Mouse (Mus musculus) kidney, embryonic 15.5 days (tissue): Measurements from ENCODE around the gene Babam2. TPM values are rescaled to one million over a fixed set of nuclear protein-coding genes. Genes with fewer than 3 reads are reported as not detected.

Source experiments
- ATAC-seq: fragments of 200-750 bp; cut with Nextera tagmentation; replicated peaks from 2 replicates; pipeline ENCODE4 v1.8.0; 2017; ENCODE audit warnings: moderate TSS enrichment; ENCODE audit not compliant: low FRiP score
- H3K27ac ChIP-seq: fragments of 300-500 bp; sonication (generic); 2 replicates; pipeline ENCODE4 v1.5.1; 2015; ENCODE audit warnings: mild to moderate bottlenecking, inconsistent platforms
- H3K27me3 ChIP-seq: fragments of 300-500 bp; sonication (generic); 2 replicates; pipeline ENCODE4 v1.6.1; 2015; ENCODE audit warnings: inconsistent platforms
- H3K36me3 ChIP-seq: fragments of 300-500 bp; sonication (generic); 2 replicates; pipeline ENCODE4 v1.6.1; 2015; ENCODE audit warnings: inconsistent platforms
- H3K4me1 ChIP-seq: fragments of 300-500 bp; sonication (generic); 2 replicates; pipeline ENCODE4 v1.6.1; 2015; ENCODE audit warnings: inconsistent platforms
- H3K4me2 ChIP-seq: fragments of 300-500 bp; sonication (generic); 2 replicates; pipeline ENCODE4 v1.6.1; 2015; ENCODE audit warnings: moderate library complexity, mild to moderate bottlenecking, inconsistent platforms
- H3K4me3 ChIP-seq: fragments of 300-500 bp; sonication (generic); replicated peaks from 2 replicates; pipeline ENCODE4 v1.5.1; 2015; ENCODE audit warnings: mild to moderate bottlenecking, inconsistent platforms
- H3K9ac ChIP-seq: fragments of 300-500 bp; sonication (generic); 2 replicates; pipeline ENCODE4 v1.6.1; 2015; ENCODE audit warnings: mild to moderate bottlenecking, inconsistent platforms
- H3K9me3 ChIP-seq: fragments of 300-500 bp; sonication (generic); replicated peaks from 2 replicates; pipeline ENCODE4 v1.6.1; 2016; ENCODE audit warnings: inconsistent platforms
- WGBS: fragments of 180-500 bp; shearing (Covaris S2); methylation state at CpG from one replicate; pipeline ENCODE4 v1.1.7; 2015; ENCODE audit warnings: mixed read lengths; 5-methylcytosine and 5-hydroxymethylcytosine counted together
- polyA plus RNA-seq: library from polyadenylated mRNA; unstranded; fragments of >200 nt; fragmentation: Nextera tagmentation; extraction: Ambion mirVana; gene quantifications from 2 replicates; pipeline ENCODE4 v1.2.1, GENCODE M21; 2015

The Babam2 gene
- polyA plus RNA-seq, 1 experiment from 2014 or later, result 83.2 TPM

- no peak overlapping the region for H3K4me2 ChIP-seq
- H3K4me3 ChIP-seq, result no peak overlapping the region
- ATAC-seq, result no peak
- H3K36me3 ChIP-seq, result no peaks in the 10 kb centered on the region
- H3K9me3 ChIP-seq, result no peaks in the 10 kb centered on the region
- no peak overlapping the region for H3K9ac ChIP-seq
- no peak overlapping the region for H3K27ac ChIP-seq
- H3K4me1 ChIP-seq, result 0 out of 2 replicates have a peak, but pooled peaks cover 13% of the 10 kb centered on the region
- WGBS, result 83% methylated on average over 6 of the region's 6 CpGs
- H3K27me3 ChIP-seq, result no peaks in the 10 kb centered on the region
Observed at GRCm38 (mm10) chr5:31933296-31933695, 235.8 kb downstream of the Babam2 start.

DNA sequence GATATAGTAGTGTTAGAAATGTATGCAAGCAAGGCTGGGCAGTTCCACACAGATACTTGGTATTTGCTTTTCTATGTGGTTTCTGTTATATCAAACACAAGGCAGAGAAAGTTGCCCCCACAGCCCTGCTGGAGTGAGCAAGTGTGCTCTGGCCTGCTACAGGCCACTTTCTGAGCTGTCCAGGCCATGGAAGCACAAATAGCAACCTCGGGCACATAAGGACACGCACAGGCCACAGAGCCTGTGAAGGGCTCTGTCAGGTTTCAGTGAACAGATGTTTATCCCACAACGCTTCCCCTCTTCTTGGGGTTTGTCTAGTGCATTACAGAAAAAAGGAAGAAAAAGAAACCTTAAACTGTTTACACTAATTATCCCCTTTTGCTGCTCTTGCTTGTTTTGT is 236.9 kb downstream of the Babam2 start:
- H3K4me2 ChIP-seq, result no peak overlapping the region
- H3K27ac ChIP-seq, result no peak overlapping the region
- no peaks in the 10 kb centered on the region for H3K9me3 ChIP-seq
- H3K4me1 ChIP-seq, result 0 out of 2 replicates have a peak, but pooled peaks cover 13% of the 10 kb centered on the region
- no peak for ATAC-seq
- no peaks in the 10 kb centered on the region for H3K27me3 ChIP-seq
- 79% methylated on average over 3 of the region's 3 CpGs for WGBS
- H3K9ac ChIP-seq, result no peak overlapping the region
- H3K4me3 ChIP-seq, result no peak overlapping the region
- no peaks in the 10 kb centered on the region for H3K36me3 ChIP-seq

DNA sequence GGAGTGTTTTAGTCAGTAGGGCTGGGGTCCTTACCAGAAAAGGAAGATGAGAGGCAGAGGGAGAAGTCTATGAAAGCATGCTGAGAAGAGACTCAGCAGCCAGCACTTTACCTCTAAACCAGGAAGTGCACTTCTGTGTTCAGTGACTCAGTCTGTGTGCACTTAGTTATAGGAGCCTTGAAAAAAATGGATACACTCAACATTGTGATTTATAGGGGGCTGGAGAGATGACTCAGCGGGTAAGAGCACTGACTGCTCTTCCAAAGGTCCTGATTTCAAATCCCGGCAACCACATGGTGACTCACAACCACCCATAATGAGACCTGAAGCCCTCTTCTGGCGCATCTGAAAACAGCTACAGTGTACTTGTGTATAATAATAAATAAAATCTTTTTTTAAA is 238.5 kb downstream of the Babam2 start:
- H3K27ac ChIP-seq, result no peak overlapping the region
- no peak overlapping the region for H3K9ac ChIP-seq
- H3K9me3 ChIP-seq, result no peaks in the 10 kb centered on the region
- H3K36me3 ChIP-seq, result no peaks in the 10 kb centered on the region
- H3K27me3 ChIP-seq, result no peaks in the 10 kb centered on the region
- no peak overlapping the region for H3K4me3 ChIP-seq
- H3K4me2 ChIP-seq, result no peak overlapping the region
- 89% methylated on average over 3 of the region's 3 CpGs for WGBS
- no peak for ATAC-seq
- H3K4me1 ChIP-seq, result 0 out of 2 replicates have a peak, but pooled peaks cover 7% of the 10 kb centered on the region

- no peak for ATAC-seq
- H3K27ac ChIP-seq, result no peak overlapping the region
- H3K4me3 ChIP-seq, result no peak overlapping the region
- 78% methylated on average over 3 of the region's 3 CpGs for WGBS
- no peak overlapping the region for H3K9ac ChIP-seq
- H3K27me3 ChIP-seq, result no peaks in the 10 kb centered on the region
- H3K9me3 ChIP-seq, result no peaks in the 10 kb centered on the region
- H3K4me1 ChIP-seq, result 0 out of 2 replicates have a peak, but pooled peaks cover 3% of the 10 kb centered on the region
- no peaks in the 10 kb centered on the region for H3K36me3 ChIP-seq
- no peak overlapping the region for H3K4me2 ChIP-seq
Observed at GRCm38 (mm10) chr5:31936523-31936922, 239.0 kb downstream of the Babam2 start.

DNA sequence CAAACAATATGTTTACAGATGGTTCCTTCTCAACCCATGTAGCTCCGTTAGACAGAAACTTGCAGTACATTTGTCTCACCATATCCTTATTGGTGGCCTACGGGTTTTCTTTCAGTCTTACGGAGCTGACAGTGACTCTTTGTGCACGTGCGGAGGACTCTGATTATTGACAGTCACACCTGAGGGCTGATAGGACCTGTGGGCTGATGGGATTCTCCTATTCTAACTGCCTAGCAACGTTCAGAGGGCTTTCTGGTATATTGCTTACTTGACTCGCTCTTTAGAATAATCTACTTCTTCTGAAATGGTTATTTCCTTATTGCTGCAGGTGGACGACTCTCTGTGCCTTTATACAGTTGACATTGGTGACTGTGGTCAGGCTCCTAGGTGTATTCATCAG is 243.4 kb downstream of the Babam2 start:
- Histone ChIP-seq H3K9me3 (no peaks in the 10 kb centered on the region), H3K36me3 (no peaks in the 10 kb centered on the region), H3K4me2 (no peak overlapping the region), H3K27ac (no peak overlapping the region), H3K9ac (no peak overlapping the region), H3K27me3 (no peaks in the 10 kb centered on the region), H3K4me3 (no peak overlapping the region), H3K4me1 (0 out of 2 replicates have a peak, but pooled peaks cover 7% of the 10 kb centered on the region)
- no peak for ATAC-seq
- WGBS, result 92% methylated on average over 8 of the region's 8 CpGs

DNA sequence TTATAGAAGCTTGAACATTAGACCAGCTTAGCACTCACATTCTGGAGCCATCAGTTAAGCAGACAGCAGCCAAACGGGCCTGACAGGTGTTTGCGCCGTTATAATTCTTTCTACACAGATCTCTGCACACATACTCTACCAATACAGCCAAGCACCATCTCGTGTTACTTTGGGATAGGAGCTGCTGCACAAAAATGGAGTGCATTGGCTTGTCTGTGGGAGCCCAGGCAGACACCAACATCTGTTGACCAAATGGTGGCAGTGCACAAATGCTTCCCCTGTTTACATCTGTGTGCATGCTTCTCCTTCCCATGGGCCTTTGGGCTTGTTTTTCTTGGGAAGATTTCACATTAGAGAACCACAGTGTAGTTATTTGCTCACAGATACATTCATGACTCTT is 249.7 kb downstream of the Babam2 start:
- Histone ChIP-seq H3K36me3 (no peaks in the 10 kb centered on the region), H3K27me3 (no peaks in the 10 kb centered on the region), H3K9me3 (no peaks in the 10 kb centered on the region), H3K4me3 (no peak overlapping the region), H3K4me2 (no peak overlapping the region), H3K9ac (no peak overlapping the region), H3K4me1 (peaks cover 7% of the 10 kb centered on the region; the same call in 1 of the 2 replicates), H3K27ac (0 out of 2 replicates have a peak overlapping the region, but pooled peaks have one; percentile 48)
- ATAC-seq, result no peak
- WGBS, result 36% methylated on average over 4 of the region's 4 CpGs

- WGBS, result 81% methylated on average over 8 of the region's 8 CpGs
- Histone ChIP-seq H3K4me1 (peaks cover 3% of the 10 kb centered on the region; the same call in 1 of the 2 replicates), H3K27ac (no peak overlapping the region), H3K4me3 (no peak overlapping the region), H3K27me3 (no peaks in the 10 kb centered on the region), H3K4me2 (no peak overlapping the region), H3K9ac (no peak overlapping the region), H3K9me3 (no peaks in the 10 kb centered on the region), H3K36me3 (no peaks in the 10 kb centered on the region)
- ATAC-seq, result no peak
Observed at GRCm38 (mm10) chr5:31949389-31949788, 251.9 kb downstream of the Babam2 start.

GRCm38 (mm10) chr5:31950532-31950931 is 253.0 kb downstream of the Babam2 start:
- no peak overlapping the region for H3K27ac ChIP-seq
- WGBS, result 92% methylated on average over 4 of the region's 4 CpGs
- peaks cover 3% of the 10 kb centered on the region; the same call in 1 of the 2 replicates for H3K4me1 ChIP-seq
- no peaks in the 10 kb centered on the region for H3K36me3 ChIP-seq
- no peaks in the 10 kb centered on the region for H3K27me3 ChIP-seq
- no peak for ATAC-seq
- no peak overlapping the region for H3K9ac ChIP-seq
- H3K9me3 ChIP-seq, result no peaks in the 10 kb centered on the region
- no peak overlapping the region for H3K4me3 ChIP-seq
- no peak overlapping the region for H3K4me2 ChIP-seq

DNA sequence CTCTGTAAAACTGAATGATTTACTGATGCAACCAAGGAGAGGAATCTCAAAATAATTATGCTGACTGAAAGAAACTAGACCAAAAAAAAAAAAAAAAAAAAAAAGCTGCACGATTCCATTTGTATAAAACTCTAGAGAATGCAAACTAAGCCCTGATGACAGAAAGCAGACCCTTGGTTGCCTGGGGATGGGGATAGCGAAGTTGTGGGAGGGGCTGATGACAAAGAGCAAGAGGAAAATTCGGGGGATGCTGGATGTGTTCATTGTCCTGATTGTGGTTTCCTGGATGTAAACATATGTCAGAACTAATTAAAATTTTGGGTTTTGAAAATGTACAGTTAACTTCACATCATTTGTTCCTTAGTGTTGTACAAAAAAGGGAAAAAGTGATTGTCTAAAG is 257.7 kb downstream of the Babam2 start:
- no peaks in the 10 kb centered on the region for H3K4me1 ChIP-seq
- no peak overlapping the region for H3K27ac ChIP-seq
- no peak overlapping the region for H3K9ac ChIP-seq
- no peak overlapping the region for H3K4me3 ChIP-seq
- H3K9me3 ChIP-seq, result no peaks in the 10 kb centered on the region
- H3K27me3 ChIP-seq, result no peaks in the 10 kb centered on the region
- no peaks in the 10 kb centered on the region for H3K36me3 ChIP-seq
- no peak for ATAC-seq
- no peak overlapping the region for H3K4me2 ChIP-seq
- WGBS, result 81% methylated on average over 3 of the region's 3 CpGs

DNA sequence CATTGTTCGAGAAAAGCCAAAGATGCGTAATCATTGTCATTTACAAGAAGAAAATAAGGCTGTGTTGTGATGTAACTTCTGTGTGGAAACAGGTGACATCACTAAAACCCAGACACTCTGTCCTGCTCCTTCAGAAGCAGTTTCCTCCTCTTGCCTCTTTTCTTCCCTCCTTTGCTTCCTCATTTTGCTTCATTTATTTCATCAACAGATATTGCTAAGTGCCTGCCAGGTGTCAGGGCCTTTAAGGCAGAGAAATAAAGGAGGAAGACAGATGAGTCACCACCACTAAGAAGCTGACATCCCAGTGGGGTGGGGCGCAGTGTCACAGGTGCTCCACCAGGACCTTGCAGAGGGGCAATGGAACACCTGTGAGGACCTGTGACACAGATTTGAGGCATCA is 258.9 kb downstream of the Babam2 start:
- no peak overlapping the region for H3K4me2 ChIP-seq
- H3K27me3 ChIP-seq, result no peaks in the 10 kb centered on the region
- no peak overlapping the region for H3K27ac ChIP-seq
- no peaks in the 10 kb centered on the region for H3K36me3 ChIP-seq
- no peaks in the 10 kb centered on the region for H3K4me1 ChIP-seq
- WGBS, result 98% methylated on average over 3 of the region's 3 CpGs
- no peak for ATAC-seq
- no peak overlapping the region for H3K4me3 ChIP-seq
- no peaks in the 10 kb centered on the region for H3K9me3 ChIP-seq
- H3K9ac ChIP-seq, result no peak overlapping the region

- no peaks in the 10 kb centered on the region for H3K9me3 ChIP-seq
- no peak overlapping the region for H3K4me2 ChIP-seq
- 0 out of 2 replicates have a peak, but pooled peaks cover 3% of the 10 kb centered on the region for H3K4me1 ChIP-seq
- H3K4me3 ChIP-seq, result no peak overlapping the region
- no peak for ATAC-seq
- 97% methylated on average over 8 of the region's 8 CpGs for WGBS
- no peak overlapping the region for H3K9ac ChIP-seq
- H3K36me3 ChIP-seq, result no peaks in the 10 kb centered on the region
- no peak overlapping the region for H3K27ac ChIP-seq
- no peaks in the 10 kb centered on the region for H3K27me3 ChIP-seq
Observed at GRCm38 (mm10) chr5:31959886-31960285, 262.4 kb downstream of the Babam2 start.

DNA sequence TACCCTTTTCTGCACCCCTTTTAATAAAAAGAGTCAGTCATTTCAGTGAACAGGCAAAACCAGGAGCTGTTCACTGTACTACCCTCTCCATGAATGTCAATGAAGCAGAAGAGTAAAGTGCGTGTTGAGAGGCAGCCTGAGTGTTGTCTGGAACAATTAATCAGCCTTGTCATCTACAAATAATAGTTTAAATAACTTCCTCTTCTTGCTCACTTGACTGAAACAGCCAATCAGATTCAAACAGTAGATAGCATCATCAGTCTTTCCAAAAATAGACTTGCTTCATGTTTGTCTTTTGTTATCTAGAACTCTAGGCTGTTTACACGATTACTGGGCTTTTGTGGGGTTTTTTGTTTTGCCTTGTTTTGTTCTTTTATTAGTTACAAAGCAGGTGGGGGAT is 263.9 kb downstream of the Babam2 start:
- Histone ChIP-seq H3K27me3 (no peaks in the 10 kb centered on the region), H3K4me3 (no peak overlapping the region), H3K9me3 (no peaks in the 10 kb centered on the region), H3K4me1 (0 out of 2 replicates have a peak, but pooled peaks cover 3% of the 10 kb centered on the region), H3K9ac (no peak overlapping the region), H3K4me2 (no peak overlapping the region), H3K36me3 (no peaks in the 10 kb centered on the region), H3K27ac (no peak overlapping the region)
- no peak for ATAC-seq
- WGBS, result 53% methylated on average over 2 of the region's 2 CpGs

DNA sequence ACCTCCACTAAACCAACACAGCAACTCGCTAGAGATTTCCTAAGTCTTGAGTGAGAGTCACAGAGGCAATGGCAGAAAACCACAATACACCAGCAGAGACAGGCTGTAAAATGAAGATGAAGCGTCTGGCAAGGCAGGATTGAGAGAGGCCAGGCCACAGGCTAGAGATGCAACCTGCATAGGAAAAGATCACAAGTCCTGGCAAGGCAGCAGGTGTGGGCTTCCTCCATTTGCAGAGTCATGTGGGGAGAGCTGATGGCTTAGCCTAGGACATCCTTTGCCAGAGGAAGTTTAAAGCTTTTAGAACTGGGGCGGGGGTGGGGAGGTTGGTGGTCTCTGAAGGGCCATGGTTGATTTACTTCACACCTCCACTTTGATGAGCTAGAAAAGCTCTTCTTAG is 264.9 kb downstream of the Babam2 start:
- WGBS, result 59% methylated on average over 3 of the region's 3 CpGs
- H3K9ac ChIP-seq, result no peak overlapping the region
- H3K4me3 ChIP-seq, result no peak overlapping the region
- no peak overlapping the region for H3K27ac ChIP-seq
- 0 out of 2 replicates have a peak, but pooled peaks cover 3% of the 10 kb centered on the region for H3K4me1 ChIP-seq
- no peaks in the 10 kb centered on the region for H3K9me3 ChIP-seq
- H3K27me3 ChIP-seq, result no peaks in the 10 kb centered on the region
- H3K4me2 ChIP-seq, result no peak overlapping the region
- no peaks in the 10 kb centered on the region for H3K36me3 ChIP-seq
- ATAC-seq, result no peak
